Mouse (Mus musculus) midbrain, embryonic 15.5 days (tissue): Measurements from ENCODE around the gene Msantd1. TPM values are rescaled to one million over a fixed set of nuclear protein-coding genes. Genes with fewer than 3 reads are reported as not detected.
"Not testable (repeated sequence)": the region's sequence is repeated elsewhere in the genome, so short reads cannot be mapped to it uniquely, and the experiment has no call there.

Experiments used
- ATAC-seq: fragments of 200-750 bp; cut with Nextera tagmentation; replicated peaks from 2 replicates; pipeline ENCODE4 v1.8.0; 2017; ENCODE audit warnings: moderate TSS enrichment
- H3K27ac ChIP-seq: fragments of 300-500 bp; sonication (generic); 2 replicates; pipeline ENCODE4 v1.5.1; 2015; ENCODE audit warnings: mild to moderate bottlenecking, inconsistent platforms
- H3K27me3 ChIP-seq: fragments of 300-500 bp; sonication (generic); replicated peaks from 2 replicates; pipeline ENCODE4 v1.6.1; 2015; ENCODE audit warnings: inconsistent platforms
- H3K36me3 ChIP-seq: fragments of 300-500 bp; sonication (generic); replicated peaks from 2 replicates; pipeline ENCODE4 v1.6.1; 2015; ENCODE audit warnings: inconsistent platforms
- H3K4me1 ChIP-seq: fragments of 300-500 bp; sonication (generic); 2 replicates; pipeline ENCODE4 v1.6.1; 2015; ENCODE audit warnings: inconsistent platforms
- H3K4me2 ChIP-seq: fragments of 300-500 bp; sonication (generic); 2 replicates; pipeline ENCODE4 v1.6.1; 2015; ENCODE audit warnings: inconsistent platforms, mild to moderate bottlenecking, moderate library complexity
- H3K4me3 ChIP-seq: fragments of 300-500 bp; sonication (generic); 2 replicates; pipeline ENCODE4 v1.5.1; 2015; ENCODE audit warnings: mild to moderate bottlenecking, inconsistent platforms
- H3K9ac ChIP-seq: fragments of 300-500 bp; sonication (generic); 2 replicates; pipeline ENCODE4 v1.6.1; 2015; ENCODE audit warnings: mild to moderate bottlenecking, inconsistent platforms
- H3K9me3 ChIP-seq: fragments of 300-500 bp; sonication (generic); 2 replicates; pipeline ENCODE4 v1.6.1; 2016; ENCODE audit warnings: inconsistent platforms
- WGBS: fragments of 180-500 bp; shearing (Covaris S2); methylation state at CpG from one replicate; pipeline ENCODE4 v1.1.7; 2015; ENCODE audit warnings: mixed read lengths; 5-methylcytosine and 5-hydroxymethylcytosine counted together
- polyA plus RNA-seq: library from polyadenylated mRNA; unstranded; fragments of >200 nt; fragmentation: Nextera tagmentation; extraction: Ambion mirVana; gene quantifications from 2 replicates; pipeline ENCODE4 v1.2.1, GENCODE M21; 2015

The Msantd1 gene
- polyA plus RNA-seq, result 6.5 and 6.8 TPM in 2 replicates

GRCm38 (mm10) chr5:34907910-34908725, at the start of gene Msantd1:
Gene Msantd1, plus strand, starts transcription at chr5:34908012.
- Histone ChIP-seq H3K4me2 (no peak within 1 kb of the TSS), H3K27ac (no peak within 1 kb of the TSS), H3K9ac (no peak within 1 kb of the TSS), H3K9me3 (no peaks in the 10 kb centered on the region), H3K4me3 (no peak within 1 kb of the TSS), H3K36me3 (peaks cover 26% of the 10 kb centered on the region), H3K27me3 (no peaks in the 10 kb centered on the region), H3K4me1 (no peaks in the 10 kb centered on the region)
- no peak for ATAC-seq
- WGBS, result 76% methylated on average over 6 of the region's 6 CpGs

GRCm38 (mm10) chr5:34865367-34865766, 42.4 kb upstream of the Msantd1 start:
- 94% methylated on average over 5 of the region's 5 CpGs for WGBS

GRCm38 (mm10) chr5:34880307-34880706, 27.5 kb upstream of the Msantd1 start:
- H3K4me3 ChIP-seq, H3K27ac ChIP-seq, H3K9ac ChIP-seq, H3K27me3 ChIP-seq, H3K9me3 ChIP-seq, H3K4me2 ChIP-seq, ATAC-seq, H3K4me1 ChIP-seq: not testable (repeated sequence)
- WGBS, result 97% methylated on average over 3 of the region's 3 CpGs
- peaks cover 52% of the 10 kb centered on the region for H3K36me3 ChIP-seq

More at GRCm38 (mm10) chr5:34865367-34865766, 42.4 kb upstream of the Msantd1 start:
- H3K4me1 ChIP-seq, result no peaks in the 10 kb centered on the region
- no peak overlapping the region for H3K9ac ChIP-seq
- ATAC-seq, result no peak
- no peak overlapping the region for H3K4me3 ChIP-seq
- peaks cover 34% of the 10 kb centered on the region for H3K36me3 ChIP-seq
- H3K9me3 ChIP-seq, result no peaks in the 10 kb centered on the region
- no peak overlapping the region for H3K27ac ChIP-seq
- no peaks in the 10 kb centered on the region for H3K27me3 ChIP-seq
- H3K4me2 ChIP-seq, result no peak overlapping the region

- no peaks in the 10 kb centered on the region for H3K4me1 ChIP-seq
- no peaks in the 10 kb centered on the region for H3K9me3 ChIP-seq
- WGBS, result 93% methylated on average over 3 of the region's 3 CpGs
- H3K4me2 ChIP-seq, result no peak overlapping the region
- no peaks in the 10 kb centered on the region for H3K27me3 ChIP-seq
- H3K27ac ChIP-seq, result no peak overlapping the region
- no peak for ATAC-seq
- H3K4me3 ChIP-seq, result no peak overlapping the region
- no peak overlapping the region for H3K9ac ChIP-seq
- H3K36me3 ChIP-seq, result peaks cover 53% of the 10 kb centered on the region
Measured at GRCm38 (mm10) chr5:34881023-34881422, 26.8 kb upstream of the Msantd1 start.

GRCm38 (mm10) chr5:34885250-34885649, 22.6 kb upstream of the Msantd1 start:
- Histone ChIP-seq H3K9ac (no peak overlapping the region), H3K4me3 (no peak overlapping the region), H3K9me3 (no peaks in the 10 kb centered on the region), H3K27me3 (no peaks in the 10 kb centered on the region), H3K36me3 (peaks cover 61% of the 10 kb centered on the region), H3K4me2 (no peak overlapping the region), H3K27ac (no peak overlapping the region), H3K4me1 (no peaks in the 10 kb centered on the region)
- no peak for ATAC-seq
- 76% methylated on average over 3 of the region's 3 CpGs for WGBS

- Histone ChIP-seq H3K27ac (no peak overlapping the region), H3K27me3 (no peaks in the 10 kb centered on the region), H3K4me2 (no peak overlapping the region), H3K9ac (no peak overlapping the region), H3K9me3 (no peaks in the 10 kb centered on the region), H3K4me1 (no peaks in the 10 kb centered on the region), H3K36me3 (peaks cover 55% of the 10 kb centered on the region), H3K4me3 (no peak overlapping the region)
- 95% methylated on average over 4 of the region's 4 CpGs for WGBS
- no peak for ATAC-seq
Measured at GRCm38 (mm10) chr5:34889252-34889651, 18.6 kb upstream of the Msantd1 start.

- no peaks in the 10 kb centered on the region for H3K9me3 ChIP-seq
- WGBS, result 97% methylated on average over 3 of the region's 3 CpGs
- ATAC-seq, result no peak
- H3K9ac ChIP-seq, result no peak overlapping the region
- no peaks in the 10 kb centered on the region for H3K27me3 ChIP-seq
- H3K27ac ChIP-seq, result no peak overlapping the region
- no peak overlapping the region for H3K4me3 ChIP-seq
- H3K36me3 ChIP-seq, result peaks cover 33% of the 10 kb centered on the region
- H3K4me1 ChIP-seq, result no peaks in the 10 kb centered on the region
- no peak overlapping the region for H3K4me2 ChIP-seq
Measured at GRCm38 (mm10) chr5:34896697-34897453, 10.9 kb upstream of the Msantd1 start.

GRCm38 (mm10) chr5:34899787-34900469, 7.9 kb upstream of the Msantd1 start:
- 94% methylated on average over 6 of the region's 6 CpGs for WGBS
- no peak overlapping the region for H3K9ac ChIP-seq
- H3K9me3 ChIP-seq, result no peaks in the 10 kb centered on the region
- no peak overlapping the region for H3K4me2 ChIP-seq
- no peaks in the 10 kb centered on the region for H3K27me3 ChIP-seq
- no peaks in the 10 kb centered on the region for H3K4me1 ChIP-seq
- peaks cover 27% of the 10 kb centered on the region for H3K36me3 ChIP-seq
- H3K27ac ChIP-seq, result no peak overlapping the region
- ATAC-seq, result no peak
- H3K4me3 ChIP-seq, result no peak overlapping the region

- no peak for ATAC-seq
- no peak overlapping the region for H3K4me2 ChIP-seq
- no peaks in the 10 kb centered on the region for H3K27me3 ChIP-seq
- H3K9ac ChIP-seq, result no peak overlapping the region
- H3K4me3 ChIP-seq, result no peak overlapping the region
- H3K36me3 ChIP-seq, result peaks cover 39% of the 10 kb centered on the region
- H3K9me3 ChIP-seq, result no peaks in the 10 kb centered on the region
- H3K27ac ChIP-seq, result no peak overlapping the region
- no peaks in the 10 kb centered on the region for H3K4me1 ChIP-seq
Measured at GRCm38 (mm10) chr5:34902371-34902770, 5.4 kb upstream of the Msantd1 start.

GRCm38 (mm10) chr5:34902811-34903385, 4.9 kb upstream of the Msantd1 start:
- Histone ChIP-seq H3K27ac (no peak overlapping the region), H3K36me3 (peaks cover 43% of the 10 kb centered on the region), H3K9me3 (no peaks in the 10 kb centered on the region), H3K4me2 (no peak overlapping the region), H3K4me3 (no peak overlapping the region), H3K27me3 (no peaks in the 10 kb centered on the region), H3K9ac (no peak overlapping the region), H3K4me1 (no peaks in the 10 kb centered on the region)
- ATAC-seq, result no peak
- WGBS, result 79% methylated on average over 5 of the region's 5 CpGs

- no peaks in the 10 kb centered on the region for H3K27me3 ChIP-seq
- H3K27ac ChIP-seq, result no peak overlapping the region
- ATAC-seq, result no peak
- H3K36me3 ChIP-seq, result peaks cover 34% of the 10 kb centered on the region
- H3K4me1 ChIP-seq, result no peaks in the 10 kb centered on the region
- H3K9ac ChIP-seq, result no peak overlapping the region
- H3K9me3 ChIP-seq, result no peaks in the 10 kb centered on the region
- no peak overlapping the region for H3K4me3 ChIP-seq
- H3K4me2 ChIP-seq, result no peak overlapping the region
Measured at GRCm38 (mm10) chr5:34904412-34904811, 3.4 kb upstream of the Msantd1 start.

- Histone ChIP-seq H3K27ac (no peak overlapping the region), H3K4me2 (no peak overlapping the region), H3K4me3 (no peak overlapping the region), H3K36me3 (peaks cover 26% of the 10 kb centered on the region), H3K9ac (no peak overlapping the region), H3K27me3 (no peaks in the 10 kb centered on the region), H3K4me1 (no peaks in the 10 kb centered on the region), H3K9me3 (no peaks in the 10 kb centered on the region)
- ATAC-seq, result no peak
- WGBS, result 94% methylated on average over 4 of the region's 4 CpGs
Measured at GRCm38 (mm10) chr5:34907230-34907629, 582 bp upstream of the Msantd1 start.
